Mouse (Mus musculus): ENCODE data around the gene Hist4h4.

- TF ChIP-seq CTCF (conservative IDR thresholded peaks at IDR 0.05; ENCODE audit: insufficient read depth, insufficient read length, low read depth, low read length) = no peak
- TF ChIP-seq POLR2A (IDR thresholded peaks at IDR 0.05; ENCODE audit: low read depth, low read length) = no peak
Measured at GRCm38 (mm10) chr6:136820381-136820780, 16.2 kb upstream of the Hist4h4 start.
